Mouse (Mus musculus) lung, embryonic 16.5 days (tissue): ENCODE measurements around the gene Ikzf3. TPM values are rescaled to one million over a fixed set of nuclear protein-coding genes. Genes with fewer than 3 reads are reported as not detected.

Source experiments
- ATAC-seq: fragments of 200-750 bp; cut with Nextera tagmentation; 2 replicates; pipeline ENCODE4 v1.8.0; 2017; ENCODE audit warnings: low read depth, mild to moderate bottlenecking, moderate library complexity
- H3K27ac ChIP-seq: fragments of 300-500 bp; sonication (generic); 2 replicates; pipeline ENCODE4 v1.5.1; 2014; ENCODE audit warnings: mild to moderate bottlenecking, control low read depth, low read length
- H3K27me3 ChIP-seq: fragments of 300-500 bp; sonication (generic); 2 replicates; pipeline ENCODE4 v1.6.1; 2014; ENCODE audit warnings: low read depth, low read length, mixed read lengths; ENCODE audit not compliant: control insufficient read depth, insufficient read depth
- H3K36me3 ChIP-seq: fragments of 300-500 bp; sonication (generic); 2 replicates; pipeline ENCODE4 v1.6.1; 2014; ENCODE audit warnings: low read length; ENCODE audit not compliant: control insufficient read depth, insufficient read depth
- H3K4me1 ChIP-seq: fragments of 300-500 bp; sonication (generic); replicated peaks from 2 replicates; pipeline ENCODE4 v1.6.1; 2014; ENCODE audit warnings: low read length, mixed read lengths; ENCODE audit not compliant: control insufficient read depth, insufficient read depth
- H3K4me2 ChIP-seq: fragments of 300-500 bp; sonication (generic); 2 replicates; pipeline ENCODE4 v1.6.1; 2014; ENCODE audit warnings: low read depth, low read length, control low read depth
- H3K4me3 ChIP-seq: fragments of 300-500 bp; sonication (generic); 2 replicates; pipeline ENCODE4 v1.5.1; 2014; ENCODE audit warnings: mild to moderate bottlenecking, low read length, control low read depth
- H3K9ac ChIP-seq: fragments of 300-500 bp; sonication (generic); 2 replicates; pipeline ENCODE4 v1.6.1; 2014; ENCODE audit warnings: low read length, control low read depth
- H3K9me3 ChIP-seq: fragments of 300-500 bp; sonication (generic); 2 replicates; pipeline ENCODE4 v1.6.1; 2016; ENCODE audit warnings: low read length; ENCODE audit not compliant: control insufficient read depth
- WGBS: fragments of 180-500 bp; shearing (Covaris S2); extraction: QIAGEN DNeasy Blood & Tissue Kit; methylation state at CpG from one replicate; pipeline ENCODE4 v1.1.7; 2014; 5-methylcytosine and 5-hydroxymethylcytosine counted together
- polyA plus RNA-seq: library from polyadenylated mRNA; unstranded; fragments of >200 nt; fragmentation: Nextera tagmentation; extraction: Ambion mirVana; gene quantifications from 2 replicates; pipeline ENCODE4 v1.2.1, GENCODE M21; 2015

Ikzf3 gene
- polyA plus RNA-seq, 1 experiment from 2014 or later, result 0.33 TPM

- Histone ChIP-seq H3K4me3 (no peak overlapping the region), H3K9me3 (no peaks in the 10 kb centered on the region), H3K9ac (no peak overlapping the region), H3K27ac (no peak overlapping the region), H3K4me2 (no peak overlapping the region), H3K27me3 (no peaks in the 10 kb centered on the region), H3K4me1 (no peaks in the 10 kb centered on the region), H3K36me3 (no peaks in the 10 kb centered on the region)
- no peak for ATAC-seq
- WGBS, result 58% methylated on average over 3 of the region's 3 CpGs
Observed at GRCm38 (mm10) chr11:98504926-98505325, 40.9 kb downstream of the Ikzf3 start.

GRCm38 (mm10) chr11:98497388-98498288 lies 48.2 kb downstream of the Ikzf3 start:
- Histone ChIP-seq H3K4me3 (no peak overlapping the region), H3K27ac (no peak overlapping the region), H3K36me3 (no peaks in the 10 kb centered on the region), H3K9me3 (no peaks in the 10 kb centered on the region), H3K4me2 (no peak overlapping the region), H3K4me1 (no peaks in the 10 kb centered on the region; the same call in 1 of the 2 replicates), H3K9ac (no peak overlapping the region), H3K27me3 (no peaks in the 10 kb centered on the region; the same call in 1 of the 2 replicates)
- no peak for ATAC-seq
- 45% methylated on average over 22 of the region's 22 CpGs for WGBS

GRCm38 (mm10) chr11:98495176-98495719 lies 50.6 kb downstream of the Ikzf3 start:
- Histone ChIP-seq H3K27ac (no peak overlapping the region), H3K27me3 (no peaks in the 10 kb centered on the region; the same call in 1 of the 2 replicates), H3K9me3 (no peaks in the 10 kb centered on the region), H3K4me1 (no peaks in the 10 kb centered on the region; the same call in 1 of the 2 replicates), H3K36me3 (no peaks in the 10 kb centered on the region), H3K9ac (no peak overlapping the region), H3K4me2 (no peak overlapping the region), H3K4me3 (no peak overlapping the region)
- no peak for ATAC-seq
- WGBS, result 81% methylated on average over 5 of the region's 5 CpGs

GRCm38 (mm10) chr11:98493394-98493793 lies 52.4 kb downstream of the Ikzf3 start:
- ATAC-seq, result no peak
- Histone ChIP-seq H3K4me1 (no peaks in the 10 kb centered on the region; the same call in 1 of the 2 replicates), H3K36me3 (no peaks in the 10 kb centered on the region), H3K9ac (no peak overlapping the region), H3K27me3 (no peaks in the 10 kb centered on the region; the same call in 1 of the 2 replicates), H3K4me3 (no peak overlapping the region), H3K4me2 (no peak overlapping the region; the same call in 1 of the 2 replicates), H3K27ac (no peak overlapping the region), H3K9me3 (no peaks in the 10 kb centered on the region)
- 47% methylated on average over 9 of the region's 9 CpGs for WGBS

GRCm38 (mm10) chr11:98492959-98493358 lies 52.9 kb downstream of the Ikzf3 start:
- H3K9me3 ChIP-seq, result no peaks in the 10 kb centered on the region
- no peak overlapping the region for H3K4me3 ChIP-seq
- ATAC-seq, result no peak
- H3K9ac ChIP-seq, result no peak overlapping the region
- H3K27me3 ChIP-seq, result no peaks in the 10 kb centered on the region; the same call in 1 of the 2 replicates
- H3K4me2 ChIP-seq, result no peak overlapping the region; the same call in 1 of the 2 replicates
- H3K4me1 ChIP-seq, result no peaks in the 10 kb centered on the region; the same call in 1 of the 2 replicates
- H3K27ac ChIP-seq, result no peak overlapping the region
- WGBS, result 11% methylated on average over 7 of the region's 7 CpGs
- no peaks in the 10 kb centered on the region for H3K36me3 ChIP-seq

GRCm38 (mm10) chr11:98491571-98491970 lies 54.3 kb downstream of the Ikzf3 start:
- Histone ChIP-seq H3K27me3 (no peaks in the 10 kb centered on the region), H3K27ac (no peak overlapping the region), H3K4me1 (no peaks in the 10 kb centered on the region), H3K4me2 (no peak overlapping the region), H3K4me3 (no peak overlapping the region), H3K9me3 (no peaks in the 10 kb centered on the region), H3K36me3 (no peaks in the 10 kb centered on the region), H3K9ac (no peak overlapping the region)
- no peak for ATAC-seq
- WGBS, result 84% methylated on average over 7 of the region's 7 CpGs

- H3K27me3 ChIP-seq, result no peaks in the 10 kb centered on the region
- H3K36me3 ChIP-seq, result no peaks in the 10 kb centered on the region
- no peak overlapping the region for H3K4me3 ChIP-seq
- H3K9me3 ChIP-seq, result no peaks in the 10 kb centered on the region
- H3K4me1 ChIP-seq, result no peaks in the 10 kb centered on the region
- H3K27ac ChIP-seq, result no peak overlapping the region
- H3K4me2 ChIP-seq, result no peak overlapping the region
- 67% methylated on average over 20 of the region's 20 CpGs for WGBS
- no peak overlapping the region for H3K9ac ChIP-seq
- ATAC-seq, result no peak
Observed at GRCm38 (mm10) chr11:98488540-98489234, 57.1 kb downstream of the Ikzf3 start.

- no peak overlapping the region for H3K27ac ChIP-seq
- H3K36me3 ChIP-seq, result no peaks in the 10 kb centered on the region
- no peaks in the 10 kb centered on the region for H3K9me3 ChIP-seq
- no peaks in the 10 kb centered on the region for H3K4me1 ChIP-seq
- no peak overlapping the region for H3K9ac ChIP-seq
- no peak overlapping the region for H3K4me3 ChIP-seq
- 69% methylated on average over 5 of the region's 5 CpGs for WGBS
- ATAC-seq, result no peak
- no peaks in the 10 kb centered on the region for H3K27me3 ChIP-seq
- no peak overlapping the region for H3K4me2 ChIP-seq
Observed at GRCm38 (mm10) chr11:98487526-98488040, 58.2 kb downstream of the Ikzf3 start.

GRCm38 (mm10) chr11:98485749-98486148 lies 60.1 kb downstream of the Ikzf3 start:
- no peaks in the 10 kb centered on the region for H3K27me3 ChIP-seq
- ATAC-seq, result no peak
- no peak overlapping the region for H3K4me3 ChIP-seq
- H3K9ac ChIP-seq, result no peak overlapping the region
- H3K27ac ChIP-seq, result no peak overlapping the region
- no peak overlapping the region for H3K4me2 ChIP-seq
- no peaks in the 10 kb centered on the region for H3K9me3 ChIP-seq
- WGBS, result 84% methylated on average over 2 of the region's 2 CpGs
- H3K4me1 ChIP-seq, result no peaks in the 10 kb centered on the region
- H3K36me3 ChIP-seq, result no peaks in the 10 kb centered on the region
